Mouse (Mus musculus): ENCODE measurements around the gene Mef2d.

- no peak for TF ChIP-seq POLR2A (IDR thresholded peaks at IDR 0.05; ENCODE audit: low read depth, low read length)
- TF ChIP-seq CTCF (IDR thresholded peaks at IDR 0.05; ENCODE audit: borderline replicate concordance, insufficient read depth, low read length) = no peak
These were observed 3.2 kb downstream of the Mef2d start for GRCm38 (mm10) chr3:88145411-88145782.
